Mouse (Mus musculus) kidney, embryonic 14.5 days (tissue): ENCODE results near the gene Sqor. TPM values are rescaled to one million over a fixed set of nuclear protein-coding genes. Genes with fewer than 3 reads are reported as not detected.

ENCODE experiments used
- ATAC-seq: fragments of 200-750 bp; cut with Nextera tagmentation; 2 replicates; pipeline ENCODE4 v1.8.0; 2017; ENCODE audit warnings: moderate number of reproducible peaks, mild to moderate bottlenecking, moderate TSS enrichment, moderate library complexity; ENCODE audit not compliant: low FRiP score, low TSS enrichment
- H3K27ac ChIP-seq: fragments of 300-500 bp; sonication (generic); 2 replicates; pipeline ENCODE4 v1.5.1; 2014; ENCODE audit warnings: low read depth, mild to moderate bottlenecking, low read length, moderate library complexity, mixed read lengths
- H3K27me3 ChIP-seq: fragments of 300-500 bp; sonication (generic); 2 replicates; pipeline ENCODE4 v1.6.1; 2014; ENCODE audit warnings: mild to moderate bottlenecking, low read length; ENCODE audit not compliant: control insufficient read depth, insufficient read depth
- H3K36me3 ChIP-seq: fragments of 300-500 bp; sonication (generic); 2 replicates; pipeline ENCODE4 v1.6.1; 2014; ENCODE audit warnings: low read length, mixed read lengths; ENCODE audit not compliant: control insufficient read depth, insufficient read depth
- H3K4me1 ChIP-seq: fragments of 300-500 bp; sonication (generic); 2 replicates; pipeline ENCODE4 v1.6.1; 2014; ENCODE audit warnings: low read length, mixed read lengths; ENCODE audit not compliant: control insufficient read depth, insufficient read depth
- H3K4me2 ChIP-seq: fragments of 300-500 bp; sonication (generic); replicated peaks from 2 replicates; pipeline ENCODE4 v1.6.1; 2014; ENCODE audit warnings: low read depth, mild to moderate bottlenecking, low read length
- H3K4me3 ChIP-seq: fragments of 300-500 bp; sonication (generic); 2 replicates; pipeline ENCODE4 v1.5.1; 2014; ENCODE audit warnings: mild to moderate bottlenecking, low read length
- H3K9ac ChIP-seq: fragments of 300-500 bp; sonication (generic); 2 replicates; pipeline ENCODE4 v1.6.1; 2014; ENCODE audit warnings: low read depth, mild to moderate bottlenecking, low read length, moderate library complexity
- H3K9me3 ChIP-seq: fragments of 300-500 bp; sonication (generic); 2 replicates; pipeline ENCODE4 v1.6.1; 2016; ENCODE audit warnings: low read length; ENCODE audit not compliant: control insufficient read depth
- WGBS: fragments of 180-500 bp; shearing (Covaris S2); extraction: QIAGEN DNeasy Blood & Tissue Kit; methylation state at CpG from one replicate; pipeline ENCODE4 v1.1.7; 2014; 5-methylcytosine and 5-hydroxymethylcytosine counted together
- polyA plus RNA-seq: library from polyadenylated mRNA; unstranded; fragments of >200 nt; fragmentation: Nextera tagmentation; extraction: Ambion mirVana; gene quantifications from 2 replicates; pipeline ENCODE4 v1.2.1, GENCODE M21; 2014

Sqor gene
- polyA plus RNA-seq, 1 experiment from 2014 or later: 11.8 TPM

DNA sequence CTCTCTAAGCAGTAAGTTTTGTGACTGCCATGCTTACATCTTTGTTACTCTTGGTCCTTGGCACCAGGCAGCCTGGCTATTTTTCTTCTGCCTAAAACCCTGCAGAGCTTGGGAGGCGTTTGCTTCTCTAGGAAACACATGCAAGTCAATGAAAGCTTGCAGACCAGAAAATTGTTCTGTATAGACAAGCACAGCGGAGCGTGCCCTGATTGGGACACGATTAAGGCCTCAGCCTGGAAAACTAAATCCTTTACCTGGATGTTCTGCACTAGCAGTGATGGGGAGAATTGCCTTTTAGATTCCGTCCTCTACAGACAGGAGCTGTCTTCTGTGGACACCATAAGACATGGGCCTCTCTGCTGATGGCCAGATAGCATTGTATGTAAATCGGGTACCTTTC lies 39.4 kb downstream of the Sqor start:
- no peak overlapping the region for H3K4me3 ChIP-seq
- no peak overlapping the region for H3K4me2 ChIP-seq
- no peak overlapping the region for H3K27ac ChIP-seq
- no peaks in the 10 kb centered on the region for H3K9me3 ChIP-seq
- H3K27me3 ChIP-seq: no peaks in the 10 kb centered on the region
- H3K36me3 ChIP-seq: no peaks in the 10 kb centered on the region
- H3K4me1 ChIP-seq: no peaks in the 10 kb centered on the region
- no peak overlapping the region for H3K9ac ChIP-seq
- no peak; the same call in 1 of the 2 replicates for ATAC-seq
- 61% methylated on average over 6 of the region's 6 CpGs for WGBS

- no peak overlapping the region for H3K4me2 ChIP-seq
- H3K9me3 ChIP-seq: no peaks in the 10 kb centered on the region
- 95% methylated on average over 3 of the region's 3 CpGs for WGBS
- ATAC-seq: no peak
- no peaks in the 10 kb centered on the region for H3K4me1 ChIP-seq
- H3K9ac ChIP-seq: no peak overlapping the region
- no peak overlapping the region for H3K4me3 ChIP-seq
- H3K27ac ChIP-seq: no peak overlapping the region
- no peaks in the 10 kb centered on the region for H3K27me3 ChIP-seq
- no peaks in the 10 kb centered on the region for H3K36me3 ChIP-seq
These were observed 41.0 kb downstream of the Sqor start for GRCm38 (mm10) chr2:122806040-122806439.

DNA sequence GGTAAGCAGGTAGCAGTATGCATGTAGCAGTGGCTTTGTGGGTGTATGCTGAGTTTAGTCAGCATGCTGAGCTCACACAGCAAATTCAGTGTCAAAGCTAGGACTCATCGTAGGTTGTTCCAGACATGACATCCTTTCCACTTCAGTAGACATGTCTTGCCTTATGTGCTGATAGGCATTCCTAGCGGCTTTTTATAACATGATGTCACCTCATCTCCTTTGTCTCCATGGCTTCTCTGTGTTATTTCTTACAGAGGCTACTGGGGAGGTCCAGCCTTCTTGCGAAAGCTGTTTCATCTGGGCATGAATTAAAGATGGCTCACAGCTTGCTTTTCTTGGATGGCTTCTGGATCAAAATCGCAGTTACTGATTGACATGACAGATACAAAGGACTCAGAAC lies 44.0 kb downstream of the Sqor start:
- ATAC-seq: no peak

DNA sequence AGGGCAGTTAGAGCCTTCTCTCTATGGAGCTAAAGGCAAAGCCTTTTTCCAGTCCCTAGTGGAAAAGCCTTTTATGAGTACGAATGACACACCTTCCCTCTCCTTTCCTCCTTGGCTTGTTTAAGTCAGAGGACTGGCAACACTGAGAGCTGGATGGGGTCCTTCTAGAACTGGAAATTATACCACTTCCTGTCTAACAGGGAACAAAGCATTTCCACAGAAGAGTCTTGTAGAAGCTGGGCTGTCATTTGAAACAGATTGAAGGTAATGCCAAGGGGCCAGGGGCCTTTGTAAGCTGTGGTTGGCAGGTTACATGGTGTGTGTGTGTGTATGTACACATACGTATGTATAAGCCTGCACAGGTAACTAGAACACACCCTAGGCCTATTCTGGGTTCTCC lies 51.9 kb downstream of the Sqor start:
- H3K27ac ChIP-seq: no peak overlapping the region
- H3K4me1 ChIP-seq: no peaks in the 10 kb centered on the region
- H3K4me2 ChIP-seq: no peak overlapping the region
- no peak overlapping the region for H3K9ac ChIP-seq
- H3K9me3 ChIP-seq: no peaks in the 10 kb centered on the region
- H3K4me3 ChIP-seq: no peak overlapping the region
- WGBS: 73% methylated on average over 2 of the region's 2 CpGs
- no peaks in the 10 kb centered on the region for H3K36me3 ChIP-seq
- no peaks in the 10 kb centered on the region for H3K27me3 ChIP-seq
- no peak for ATAC-seq

More for the DNA sequence above, 44.0 kb downstream of the Sqor start:
- H3K27ac ChIP-seq: no peak overlapping the region
- 84% methylated on average over 4 of the region's 4 CpGs for WGBS
- no peak overlapping the region for H3K4me2 ChIP-seq
- no peaks in the 10 kb centered on the region for H3K9me3 ChIP-seq
- no peaks in the 10 kb centered on the region for H3K4me1 ChIP-seq
- H3K9ac ChIP-seq: no peak overlapping the region
- no peaks in the 10 kb centered on the region for H3K27me3 ChIP-seq
- no peak overlapping the region for H3K4me3 ChIP-seq
- no peaks in the 10 kb centered on the region for H3K36me3 ChIP-seq

GRCm38 (mm10) chr2:122821246-122821645 lies 56.2 kb downstream of the Sqor start:
- Histone ChIP-seq H3K4me2 (no peak overlapping the region), H3K36me3 (no peaks in the 10 kb centered on the region), H3K4me1 (0 out of 2 replicates have a peak, but pooled peaks cover 3% of the 10 kb centered on the region), H3K27ac (no peak overlapping the region), H3K27me3 (no peaks in the 10 kb centered on the region), H3K4me3 (no peak overlapping the region), H3K9me3 (no peaks in the 10 kb centered on the region), H3K9ac (no peak overlapping the region)
- ATAC-seq: no peak
- 70% methylated on average over 2 of the region's 2 CpGs for WGBS

- Histone ChIP-seq H3K36me3 (no peaks in the 10 kb centered on the region), H3K4me1 (0 out of 2 replicates have a peak, but pooled peaks cover 3% of the 10 kb centered on the region), H3K9me3 (no peaks in the 10 kb centered on the region), H3K4me3 (no peak overlapping the region), H3K9ac (no peak overlapping the region), H3K27me3 (no peaks in the 10 kb centered on the region), H3K4me2 (no peak overlapping the region), H3K27ac (no peak overlapping the region)
- peak; percentile 92 for ATAC-seq
- WGBS: 40% methylated on average over 19 of the region's 19 CpGs
These were observed 60.6 kb downstream of the Sqor start for GRCm38 (mm10) chr2:122825406-122826236.

DNA sequence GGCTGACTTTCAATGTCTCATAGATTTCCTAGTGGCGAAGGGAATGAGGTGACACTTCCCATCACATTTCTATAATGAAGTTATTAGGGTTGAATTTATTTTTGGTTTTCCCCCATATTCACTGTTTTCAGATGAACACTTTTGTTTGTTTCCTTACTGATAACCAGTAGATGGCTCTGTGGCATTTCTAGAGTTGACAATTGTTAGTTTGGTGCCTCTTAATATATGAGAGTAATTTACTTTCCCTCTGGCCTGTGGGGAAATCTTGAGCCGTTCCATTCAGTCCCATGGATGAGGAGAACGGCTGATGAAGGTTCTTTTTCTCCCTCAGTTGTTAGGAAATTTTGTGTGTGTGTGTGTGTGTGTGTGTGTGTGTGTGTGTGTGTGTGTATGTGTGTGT lies 61.3 kb downstream of the Sqor start:
- H3K27ac ChIP-seq: no peak overlapping the region
- H3K36me3 ChIP-seq: no peaks in the 10 kb centered on the region
- H3K4me2 ChIP-seq: no peak overlapping the region
- ATAC-seq: no peak
- H3K9ac ChIP-seq: no peak overlapping the region
- 0 out of 2 replicates have a peak, but pooled peaks cover 3% of the 10 kb centered on the region for H3K4me1 ChIP-seq
- H3K4me3 ChIP-seq: no peak overlapping the region
- H3K9me3 ChIP-seq: no peaks in the 10 kb centered on the region
- no peaks in the 10 kb centered on the region for H3K27me3 ChIP-seq
- WGBS: 65% methylated on average over 3 of the region's 3 CpGs

DNA sequence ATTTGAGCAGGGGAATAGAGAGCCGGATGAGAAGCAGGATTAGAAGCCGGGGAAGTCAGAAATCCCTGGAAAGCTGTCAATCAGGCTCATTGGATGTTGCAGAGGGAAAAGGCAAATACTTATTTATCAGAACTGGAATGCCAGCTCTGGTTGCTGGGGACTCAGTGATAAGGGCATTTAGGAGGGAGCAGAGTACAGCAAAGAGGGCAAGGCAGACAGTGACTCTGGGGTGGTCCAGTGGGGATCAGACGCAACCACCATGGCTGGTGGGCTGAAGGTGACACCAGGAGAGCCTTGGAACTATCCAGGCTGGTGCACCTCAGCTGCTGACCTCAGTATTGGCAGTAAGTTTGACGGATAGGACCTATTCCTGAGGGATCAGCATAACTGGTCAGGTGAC lies 89.6 kb downstream of the Sqor start:
- no peak for ATAC-seq
- 86% methylated on average over 4 of the region's 4 CpGs for WGBS
- Histone ChIP-seq H3K27ac (no peak overlapping the region), H3K27me3 (no peaks in the 10 kb centered on the region), H3K9me3 (no peaks in the 10 kb centered on the region), H3K4me1 (no peaks in the 10 kb centered on the region), H3K9ac (no peak overlapping the region), H3K4me3 (no peak overlapping the region), H3K4me2 (no peak overlapping the region), H3K36me3 (no peaks in the 10 kb centered on the region)

- Histone ChIP-seq H3K4me2 (no peak overlapping the region), H3K27me3 (no peaks in the 10 kb centered on the region), H3K4me1 (no peaks in the 10 kb centered on the region), H3K36me3 (no peaks in the 10 kb centered on the region), H3K27ac (no peak overlapping the region), H3K4me3 (no peak overlapping the region), H3K9me3 (no peaks in the 10 kb centered on the region), H3K9ac (no peak overlapping the region)
- no peak for ATAC-seq
- WGBS: 72% methylated on average over 3 of the region's 3 CpGs
These were observed 90.3 kb downstream of the Sqor start for GRCm38 (mm10) chr2:122855354-122855753.
